Mouse (Mus musculus): ENCODE results near the gene Dqx1. TPM values are rescaled to one million over a fixed set of nuclear protein-coding genes. Genes with fewer than 3 reads are reported as not detected.

The Dqx1 gene
- polyA plus RNA-seq, 1 experiment from 2014 or later, result 0.93 TPM

DNA sequence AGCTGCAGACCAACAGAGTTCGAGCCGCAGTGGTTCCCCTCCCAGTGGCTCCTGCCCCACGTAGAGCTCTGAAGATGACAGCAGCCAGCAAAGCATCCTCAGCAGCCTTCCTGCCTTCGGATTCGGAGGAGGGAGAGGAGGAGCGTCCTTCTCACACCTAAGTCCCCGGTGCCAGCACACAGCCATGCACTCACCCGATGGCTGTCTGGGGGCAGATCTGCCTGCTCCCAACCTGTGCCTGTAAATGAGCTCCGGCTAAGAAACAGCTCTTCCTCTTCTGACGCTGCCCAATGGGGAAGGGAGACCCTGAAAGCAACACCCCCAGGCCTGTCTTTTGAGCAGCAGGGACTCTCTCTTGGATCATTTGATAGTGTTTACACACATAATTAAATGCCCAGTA, 27.9 kb upstream of the Dqx1 start:
- H3K9me3 ChIP-seq (ENCODE audit: control insufficient read depth, low read length), result no peaks in the 10 kb centered on the region
- no peaks in the 10 kb centered on the region for H3K36me3 ChIP-seq (ENCODE audit: control insufficient read depth, insufficient read depth, low read length)
- H3K4me1 ChIP-seq (replicated peaks; ENCODE audit: control insufficient read depth, insufficient read depth, low read length), result peaks cover 3% of the 10 kb centered on the region; the same call in 1 of the 2 replicates
- DNase-seq (ENCODE audit: low spot score) (no peak), ATAC-seq (ENCODE audit: low FRiP score) (no peak)
- no peak overlapping the region for H3K4me3 ChIP-seq (ENCODE audit: low read depth, low read length)
- WGBS, result 24% methylated on average over 10 of the region's 10 CpGs
- H3K4me2 ChIP-seq (replicated peaks; ENCODE audit: low read depth, low read length), result no peak overlapping the region
- H3K9ac ChIP-seq (ENCODE audit: low read depth, low read length), result no peak overlapping the region
- no peak overlapping the region for H3K27ac ChIP-seq (ENCODE audit: low read depth, low read length)
- H3K27me3 ChIP-seq (ENCODE audit: control insufficient read depth, insufficient read depth, low read length), result peaks cover 36% of the 10 kb centered on the region

DNA sequence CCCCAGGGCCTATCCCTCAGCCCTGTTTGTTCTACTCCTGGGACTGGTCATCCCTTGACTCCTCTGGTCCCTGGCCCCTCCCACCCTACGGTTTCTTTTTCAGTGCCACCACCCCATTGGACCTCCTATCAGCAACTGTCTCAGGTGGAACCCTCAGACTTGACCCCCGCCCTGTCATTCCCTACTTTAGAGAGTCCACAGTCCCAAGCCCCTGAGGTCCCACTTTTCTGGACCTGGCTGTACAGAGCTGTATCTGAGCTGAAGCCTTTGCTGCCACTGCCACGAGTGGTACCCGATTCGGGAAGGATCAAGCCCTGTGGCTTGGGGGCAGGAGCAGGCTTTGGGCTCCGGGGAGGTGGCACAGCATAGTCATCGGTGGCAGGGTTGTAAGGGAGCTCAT, 26.5 kb upstream of the Dqx1 start:
- WGBS, result 59% methylated on average over 7 of the region's 7 CpGs

DNA sequence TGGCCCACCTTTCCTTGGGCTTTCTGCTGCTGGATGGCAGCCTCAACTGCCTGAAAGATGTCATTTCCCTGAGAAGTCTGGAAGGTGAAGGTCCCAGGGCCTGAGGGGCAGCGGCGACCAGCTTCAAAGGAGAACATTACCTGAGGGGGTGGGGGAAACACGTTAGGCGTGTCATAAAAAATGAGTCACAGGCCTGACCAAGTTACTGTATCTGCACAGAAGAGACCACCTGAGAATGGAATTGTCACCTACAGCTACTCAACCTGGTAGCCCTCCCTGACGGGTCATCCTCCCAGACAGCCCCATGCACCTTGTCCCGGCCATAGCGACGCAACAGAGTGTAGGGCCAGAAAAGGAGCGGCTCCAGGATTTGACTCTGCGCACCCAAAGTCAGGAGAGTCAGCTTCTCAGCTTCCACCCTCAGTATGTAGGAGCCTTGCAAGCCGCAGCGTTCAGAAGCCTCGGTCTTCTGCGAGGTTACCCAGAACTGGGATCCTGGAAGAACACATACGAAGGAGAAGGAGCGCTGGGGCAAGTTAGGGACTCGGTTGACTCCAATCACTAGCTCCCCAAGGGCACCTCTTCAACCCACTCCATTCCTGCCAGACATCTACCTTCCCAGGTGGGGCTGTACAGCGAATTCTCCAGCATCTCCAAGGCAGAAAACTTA, 25.6 kb upstream of the Dqx1 start:
- ATAC-seq (ENCODE audit: low FRiP score) (no peak), DNase-seq (ENCODE audit: low spot score) (peak; percentile 26)
- 17% methylated on average over 18 of the region's 18 CpGs for WGBS
- peak overlapping the region; percentile 51 for H3K4me3 ChIP-seq (ENCODE audit: low read depth, low read length)
- no peak overlapping the region for H3K27ac ChIP-seq (ENCODE audit: low read depth, low read length)
- peaks cover 38% of the 10 kb centered on the region for H3K27me3 ChIP-seq (ENCODE audit: control insufficient read depth, insufficient read depth, low read length)
- no peaks in the 10 kb centered on the region for H3K36me3 ChIP-seq (ENCODE audit: control insufficient read depth, insufficient read depth, low read length)
- no peaks in the 10 kb centered on the region for H3K9me3 ChIP-seq (ENCODE audit: control insufficient read depth, low read length)
- H3K9ac ChIP-seq (ENCODE audit: low read depth, low read length), result no peak overlapping the region
- H3K4me1 ChIP-seq (replicated peaks; ENCODE audit: control insufficient read depth, insufficient read depth, low read length), result peaks cover 3% of the 10 kb centered on the region; the same call in 1 of the 2 replicates
- peak overlapping the region; percentile 81 for H3K4me2 ChIP-seq (replicated peaks; ENCODE audit: low read depth, low read length)

More for the DNA sequence above, 26.5 kb upstream of the Dqx1 start:
- Histone ChIP-seq H3K4me3 (ENCODE audit: low read depth, low read length) (no peak overlapping the region), H3K4me2 (replicated peaks; ENCODE audit: low read depth, low read length) (no peak overlapping the region), H3K9me3 (ENCODE audit: control insufficient read depth, low read length) (no peaks in the 10 kb centered on the region), H3K36me3 (ENCODE audit: control insufficient read depth, insufficient read depth, low read length) (no peaks in the 10 kb centered on the region), H3K9ac (ENCODE audit: low read depth, low read length) (no peak overlapping the region), H3K27ac (ENCODE audit: low read depth, low read length) (no peak overlapping the region), H3K27me3 (ENCODE audit: control insufficient read depth, insufficient read depth, low read length) (peaks cover 38% of the 10 kb centered on the region), H3K4me1 (replicated peaks; ENCODE audit: control insufficient read depth, insufficient read depth, low read length) (peaks cover 3% of the 10 kb centered on the region; the same call in 1 of the 2 replicates)
- ATAC-seq (ENCODE audit: low FRiP score) (no peak), DNase-seq (ENCODE audit: low spot score) (no peak)

DNA sequence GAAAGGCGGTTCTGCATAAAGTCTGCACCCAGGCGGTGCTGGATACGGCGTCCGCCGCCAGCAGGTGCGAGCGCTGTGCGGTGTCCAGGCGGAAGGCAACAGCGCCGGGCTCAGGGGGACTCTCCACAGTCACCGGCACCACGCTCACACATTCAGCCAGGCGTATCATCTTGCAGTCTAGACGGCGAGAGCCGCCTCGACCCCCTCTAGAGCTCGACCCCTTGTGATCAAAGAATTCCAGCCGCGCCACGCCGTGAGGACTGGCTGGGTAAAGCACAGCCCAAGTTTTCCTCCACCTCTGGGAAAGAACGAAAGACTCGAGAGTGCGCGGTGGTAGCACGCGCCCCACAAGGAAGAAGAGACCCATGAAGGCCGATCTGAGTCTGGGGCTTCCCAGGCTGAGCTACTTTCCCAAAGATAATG, 24.9 kb upstream of the Dqx1 start:
- Histone ChIP-seq H3K4me1 (replicated peaks; ENCODE audit: control insufficient read depth, insufficient read depth, low read length) (peaks cover 3% of the 10 kb centered on the region; the same call in 1 of the 2 replicates), H3K9me3 (ENCODE audit: control insufficient read depth, low read length) (no peaks in the 10 kb centered on the region), H3K27me3 (ENCODE audit: control insufficient read depth, insufficient read depth, low read length) (peaks cover 38% of the 10 kb centered on the region), H3K36me3 (ENCODE audit: control insufficient read depth, insufficient read depth, low read length) (no peaks in the 10 kb centered on the region), H3K4me2 (replicated peaks; ENCODE audit: low read depth, low read length) (peak overlapping the region; percentile 81), H3K27ac (ENCODE audit: low read depth, low read length) (no peak overlapping the region), H3K9ac (ENCODE audit: low read depth, low read length) (peak overlapping the region; percentile 56), H3K4me3 (ENCODE audit: low read depth, low read length) (peak overlapping the region; percentile 51)
- DNase-seq (ENCODE audit: low spot score) (peak; percentile 73), ATAC-seq (ENCODE audit: low FRiP score) (peak; percentile 58)
- under 1% methylated on average over 31 of the region's 31 CpGs for WGBS

DNA sequence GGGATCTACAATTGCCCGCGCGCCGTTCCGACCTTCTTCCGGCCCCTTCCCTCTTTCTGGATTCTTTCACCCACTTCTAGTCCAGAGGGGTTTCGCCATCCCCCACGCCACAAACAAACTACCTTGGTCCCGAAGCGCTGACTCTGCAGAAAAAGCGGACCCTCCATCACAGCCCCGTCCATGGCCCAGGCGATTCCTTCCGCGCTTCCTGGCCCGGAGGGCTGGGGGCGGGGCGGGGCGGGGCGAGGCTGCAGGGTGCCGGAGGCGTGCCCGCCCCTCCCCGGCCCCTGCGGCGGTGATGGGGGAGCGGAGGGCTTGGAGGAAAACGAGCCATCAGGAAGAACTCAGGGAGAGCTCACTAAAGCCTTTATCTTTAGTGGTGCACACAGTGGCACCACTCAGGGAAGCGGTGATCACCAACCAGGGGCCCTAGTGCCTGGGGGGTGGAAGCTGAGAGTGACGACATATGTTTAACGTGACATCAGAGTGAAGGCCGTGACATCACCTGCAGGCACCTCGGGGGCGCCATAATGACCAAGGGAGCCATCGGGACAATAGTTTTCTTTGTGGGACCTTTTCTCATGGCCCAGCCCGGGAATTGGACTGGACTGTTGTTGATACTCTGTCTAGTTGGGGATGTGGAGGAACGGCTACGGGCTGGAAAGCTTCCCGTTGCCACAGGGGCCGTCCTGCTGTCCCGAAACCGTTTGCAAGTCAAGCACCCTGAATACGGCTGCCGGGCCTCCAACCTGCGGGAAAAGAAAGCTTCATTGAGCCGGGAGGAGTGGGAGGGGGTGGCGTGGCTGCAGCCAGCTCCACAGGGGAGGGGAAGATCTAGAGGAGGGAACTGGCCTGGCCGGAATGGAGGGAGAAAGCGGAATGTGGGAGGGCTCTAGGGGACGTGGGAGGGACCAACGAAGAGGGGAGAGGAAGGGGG, 24.1 kb upstream of the Dqx1 start, which contains the start of the genes Dok1 and Loxl3:
Dok1 (minus strand) TSS at position 223 of the 937 bp plus-strand sequence.
Loxl3 (plus strand) TSS at position 925 of the 937 bp plus-strand sequence.
- peaks cover 4% of the 10 kb centered on the region for H3K4me1 ChIP-seq (replicated peaks; ENCODE audit: control insufficient read depth, insufficient read depth, low read length)
- peak; percentile 79 for DNase-seq (ENCODE audit: low spot score)
- peak within 1 kb of the TSS; percentile 56 for H3K9ac ChIP-seq (ENCODE audit: low read depth, low read length)
- peak within 1 kb of the TSS; percentile 81 for H3K4me2 ChIP-seq (replicated peaks; ENCODE audit: low read depth, low read length)
- 1% methylated on average over 51 of the region's 51 CpGs for WGBS
- H3K9me3 ChIP-seq (ENCODE audit: control insufficient read depth, low read length), result no peaks in the 10 kb centered on the region
- peaks cover 38% of the 10 kb centered on the region for H3K27me3 ChIP-seq (ENCODE audit: control insufficient read depth, insufficient read depth, low read length)
- H3K27ac ChIP-seq (ENCODE audit: low read depth, low read length), result peak within 1 kb of the TSS; percentile 65
- ATAC-seq (ENCODE audit: low FRiP score), result peak; percentile 86
- no peaks in the 10 kb centered on the region for H3K36me3 ChIP-seq (ENCODE audit: control insufficient read depth, insufficient read depth, low read length)
- peak within 1 kb of the TSS; percentile 51 for H3K4me3 ChIP-seq (ENCODE audit: low read depth, low read length)

GRCm38 (mm10) chr6:83034463-83035055, 23.1 kb upstream of the Dqx1 start:
- Histone ChIP-seq H3K27ac (ENCODE audit: low read depth, low read length) (peak overlapping the region; percentile 5; the same call in 1 of the 2 replicates), H3K9ac (ENCODE audit: low read depth, low read length) (peak overlapping the region; percentile 56; the same call in 1 of the 2 replicates), H3K4me2 (replicated peaks; ENCODE audit: low read depth, low read length) (peak overlapping the region; percentile 81), H3K9me3 (ENCODE audit: control insufficient read depth, low read length) (no peaks in the 10 kb centered on the region), H3K27me3 (ENCODE audit: control insufficient read depth, insufficient read depth, low read length) (peaks cover 34% of the 10 kb centered on the region), H3K4me1 (replicated peaks; ENCODE audit: control insufficient read depth, insufficient read depth, low read length) (peaks cover 8% of the 10 kb centered on the region), H3K36me3 (ENCODE audit: control insufficient read depth, insufficient read depth, low read length) (no peaks in the 10 kb centered on the region), H3K4me3 (ENCODE audit: low read depth, low read length) (peak overlapping the region; percentile 51)
- no peak for ATAC-seq (ENCODE audit: low FRiP score)
- DNase-seq (ENCODE audit: low spot score), result no peak
- WGBS, result 15% methylated on average over 5 of the region's 5 CpGs

DNA sequence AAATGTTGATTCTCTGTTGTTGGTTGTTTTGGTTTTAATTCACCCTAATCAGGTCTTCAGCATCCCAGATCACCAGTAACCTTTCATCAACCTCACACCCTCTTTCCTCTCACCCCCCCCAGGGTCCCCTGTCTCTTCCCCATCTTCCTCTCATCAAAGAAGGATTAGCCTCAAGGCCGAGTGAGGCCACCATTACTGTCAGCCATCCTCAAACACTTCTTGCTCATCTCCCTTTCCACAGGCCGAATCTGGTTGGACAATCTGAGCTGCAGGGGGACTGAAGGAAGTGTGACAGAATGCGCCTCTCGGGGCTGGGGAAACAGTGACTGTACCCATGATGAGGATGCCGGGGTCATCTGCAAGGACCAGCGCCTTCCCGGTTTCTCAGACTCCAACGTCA, 20.5 kb upstream of the Dqx1 start:
- ATAC-seq (ENCODE audit: low FRiP score), result no peak
- Histone ChIP-seq H3K27ac (ENCODE audit: low read depth, low read length) (no peak overlapping the region), H3K9me3 (ENCODE audit: control insufficient read depth, low read length) (no peaks in the 10 kb centered on the region), H3K4me3 (ENCODE audit: low read depth, low read length) (no peak overlapping the region), H3K27me3 (ENCODE audit: control insufficient read depth, insufficient read depth, low read length) (peaks cover 13% of the 10 kb centered on the region), H3K9ac (ENCODE audit: low read depth, low read length) (no peak overlapping the region), H3K36me3 (ENCODE audit: control insufficient read depth, insufficient read depth, low read length) (no peaks in the 10 kb centered on the region), H3K4me2 (replicated peaks; ENCODE audit: low read depth, low read length) (no peak overlapping the region), H3K4me1 (replicated peaks; ENCODE audit: control insufficient read depth, insufficient read depth, low read length) (peaks cover 8% of the 10 kb centered on the region)
- WGBS, result 82% methylated on average over 8 of the region's 8 CpGs
- DNase-seq (ENCODE audit: low spot score), result no peak

- H3K36me3 ChIP-seq (ENCODE audit: control insufficient read depth, insufficient read depth, low read length), result no peaks in the 10 kb centered on the region
- 0 out of 2 replicates have a peak, but pooled peaks cover 5% of the 10 kb centered on the region for H3K27me3 ChIP-seq (ENCODE audit: control insufficient read depth, insufficient read depth, low read length)
- H3K9me3 ChIP-seq (ENCODE audit: control insufficient read depth, low read length), result no peaks in the 10 kb centered on the region
- H3K4me1 ChIP-seq (replicated peaks; ENCODE audit: control insufficient read depth, insufficient read depth, low read length), result peaks cover 6% of the 10 kb centered on the region
- H3K27ac ChIP-seq (ENCODE audit: low read depth, low read length), result no peak overlapping the region
- peak; percentile 62 for ATAC-seq (ENCODE audit: low FRiP score)
- WGBS, result 9% methylated on average over 24 of the region's 24 CpGs
- H3K4me2 ChIP-seq (replicated peaks; ENCODE audit: low read depth, low read length), result peak overlapping the region; percentile 53
- H3K4me3 ChIP-seq (ENCODE audit: low read depth, low read length), result peak overlapping the region; percentile 7; the same call in 1 of the 2 replicates
- peak overlapping the region; percentile 40 for H3K9ac ChIP-seq (ENCODE audit: low read depth, low read length)
- peak; percentile 92 for DNase-seq (ENCODE audit: low spot score)
These were observed 19.1 kb upstream of the Dqx1 start for GRCm38 (mm10) chr6:83038496-83039012.
